Mouse (Mus musculus): ENCODE measurements around the gene Mettl4. TPM values are rescaled to one million over a fixed set of nuclear protein-coding genes. Genes with fewer than 3 reads are reported as not detected.

Gene Mettl4
- 10 to 100 TPM; 14.0 to 15.4 TPM for total RNA-seq (2021)
- polyA plus RNA-seq (2012; rRNA removed): 1.1 and 1.5 TPM in 2 replicates
- long read RNA-seq, partial matches to known transcripts: 2 of 7 reads
- long read RNA-seq, other reads (novel, unspliced or antisense): 5 of 7 reads

DNA sequence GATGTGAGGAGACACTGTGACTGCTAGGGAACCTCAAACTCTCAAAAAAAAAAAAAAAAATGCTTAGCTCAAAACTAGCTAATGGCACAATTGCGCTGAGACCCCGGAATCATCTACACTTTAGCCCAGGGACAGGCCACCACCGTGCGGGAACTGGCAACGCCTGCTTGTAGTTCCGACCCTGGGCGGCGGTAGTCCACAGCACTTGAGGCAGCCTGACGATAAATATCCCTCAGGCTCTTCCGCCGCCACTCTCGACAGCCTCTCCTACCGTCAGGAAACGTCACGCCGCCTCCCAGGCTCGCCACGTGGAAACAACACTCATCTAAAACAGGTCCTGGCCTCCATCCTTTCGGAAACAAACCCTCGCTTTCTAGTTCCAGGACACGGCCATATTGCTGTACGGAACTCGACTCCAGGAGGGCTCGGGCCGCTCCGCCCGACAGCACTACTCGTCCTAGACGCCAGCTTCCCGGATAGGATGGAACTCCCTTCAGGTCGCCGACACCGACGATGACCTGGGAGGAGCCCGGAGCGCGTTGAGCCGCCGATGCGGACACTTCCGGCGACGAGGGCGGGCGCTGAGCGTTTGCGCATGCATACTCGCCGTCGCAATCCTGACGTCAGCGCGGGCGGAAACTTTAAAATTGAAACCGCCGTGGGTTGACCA is at the start of gene Mettl4:
TSS of gene Mettl4 (minus strand) at position 554 of the 670 bp plus-strand sequence.
- DNase-seq: peak; percentile 96

DNA sequence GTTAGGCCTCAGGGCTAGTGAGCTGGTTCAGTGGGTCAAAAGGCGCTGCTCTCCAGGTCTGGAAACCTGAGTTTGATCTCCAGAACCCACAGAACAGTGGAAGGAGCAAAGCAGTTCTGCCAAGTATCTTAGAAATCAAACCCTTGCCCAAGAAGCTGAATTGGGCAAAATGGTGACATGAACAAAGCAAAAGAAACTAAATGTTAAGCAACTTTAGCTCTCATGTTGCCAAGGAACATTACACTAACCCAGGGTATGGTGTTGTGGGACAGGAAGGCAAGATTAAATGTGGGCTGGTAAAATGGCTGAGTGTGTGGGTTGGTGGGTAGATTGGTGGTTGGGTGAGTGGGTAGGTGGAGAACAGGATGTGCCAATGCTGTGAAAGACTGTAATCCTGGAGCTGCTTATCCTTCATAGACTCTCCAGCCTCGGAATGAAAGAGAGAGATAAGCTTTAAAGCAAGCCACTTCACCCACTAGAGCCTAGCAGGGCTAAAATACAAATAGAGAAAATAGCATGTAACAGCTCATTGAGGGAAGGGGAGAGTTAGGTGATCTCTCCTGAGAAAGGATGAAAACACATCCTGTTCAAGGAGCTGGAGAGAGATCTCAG is 29.2 kb upstream of the Mettl4 start:
- no peak for DNase-seq

DNA sequence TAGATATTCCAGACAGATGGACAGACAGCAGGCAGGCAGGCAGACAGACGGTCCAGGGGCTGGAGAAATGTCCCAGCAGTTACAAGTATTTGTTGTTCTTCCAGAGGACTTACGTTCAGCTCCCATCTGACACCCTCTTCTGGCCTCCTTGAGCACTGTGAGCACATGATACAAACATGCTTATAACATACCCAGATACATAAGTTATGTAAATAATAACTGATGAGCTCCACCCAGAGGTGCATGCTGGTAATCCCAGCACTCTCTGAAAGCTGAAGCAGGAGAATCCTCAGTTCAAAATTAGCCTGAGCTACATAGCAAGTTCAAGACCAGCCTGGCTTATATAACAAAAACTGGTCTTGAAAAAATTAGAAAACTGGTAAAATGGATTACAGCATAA is 18.7 kb upstream of the Mettl4 start:
- DNase-seq: no peak

DNA sequence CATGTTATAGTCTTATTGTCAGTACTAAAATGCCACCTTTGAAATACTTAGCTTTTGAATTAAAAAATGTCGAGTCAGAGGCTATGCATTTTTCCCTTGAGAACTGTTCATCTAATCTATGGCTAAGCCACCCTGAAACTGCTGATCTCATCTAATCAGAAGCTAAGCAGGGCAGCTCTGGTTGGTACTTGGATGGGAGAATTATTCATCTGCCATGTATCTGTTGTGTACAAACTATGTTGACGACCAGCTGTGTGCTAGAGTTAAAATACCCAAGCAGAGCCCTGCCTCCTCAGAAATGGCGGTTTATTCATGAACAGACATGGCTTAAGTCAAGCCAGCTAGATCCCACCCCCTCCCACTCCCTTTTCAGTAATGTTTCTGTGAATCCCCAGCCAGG is 14.9 kb upstream of the Mettl4 start:
- no peak for DNase-seq

DNA sequence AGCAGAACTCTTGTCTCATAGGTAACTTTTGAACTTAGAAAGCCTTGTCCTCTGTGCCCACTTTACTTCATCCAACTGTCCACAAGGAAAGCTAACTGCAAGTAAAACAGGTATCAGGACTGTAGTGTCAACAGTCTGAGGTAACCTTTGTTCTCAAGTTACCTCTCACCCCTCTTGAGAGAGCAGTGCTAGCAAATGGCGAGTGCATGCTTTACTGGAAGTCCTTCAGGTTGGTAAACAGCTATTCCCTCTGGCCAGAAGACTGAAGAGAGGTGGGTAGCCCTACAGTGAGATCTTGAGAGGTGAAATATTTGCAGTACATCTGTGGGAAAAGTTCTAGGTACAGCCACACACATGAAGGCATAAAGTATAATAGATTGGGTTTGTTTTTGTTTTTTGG is 14.2 kb upstream of the Mettl4 start:
- DNase-seq: no peak

DNA sequence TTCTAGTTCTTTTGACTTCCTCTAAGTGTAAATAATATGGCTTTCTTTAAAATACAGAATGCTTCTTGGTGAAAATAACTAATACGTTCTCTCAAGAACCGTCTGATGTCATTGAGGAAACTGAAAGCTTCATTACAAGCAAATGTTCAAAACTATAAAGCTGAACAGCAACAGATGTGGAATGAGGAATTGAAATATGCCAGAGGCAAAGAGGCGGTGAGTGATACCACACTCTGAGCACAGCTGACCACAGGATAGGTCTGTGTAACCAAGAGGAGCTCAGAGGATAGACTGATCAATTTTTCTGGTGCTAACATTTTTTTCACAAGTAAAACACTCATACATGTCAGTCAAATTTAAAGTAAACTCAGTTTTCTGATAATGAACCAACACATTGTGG is 12.6 kb upstream of the Mettl4 start:
- no peak for DNase-seq

DNA sequence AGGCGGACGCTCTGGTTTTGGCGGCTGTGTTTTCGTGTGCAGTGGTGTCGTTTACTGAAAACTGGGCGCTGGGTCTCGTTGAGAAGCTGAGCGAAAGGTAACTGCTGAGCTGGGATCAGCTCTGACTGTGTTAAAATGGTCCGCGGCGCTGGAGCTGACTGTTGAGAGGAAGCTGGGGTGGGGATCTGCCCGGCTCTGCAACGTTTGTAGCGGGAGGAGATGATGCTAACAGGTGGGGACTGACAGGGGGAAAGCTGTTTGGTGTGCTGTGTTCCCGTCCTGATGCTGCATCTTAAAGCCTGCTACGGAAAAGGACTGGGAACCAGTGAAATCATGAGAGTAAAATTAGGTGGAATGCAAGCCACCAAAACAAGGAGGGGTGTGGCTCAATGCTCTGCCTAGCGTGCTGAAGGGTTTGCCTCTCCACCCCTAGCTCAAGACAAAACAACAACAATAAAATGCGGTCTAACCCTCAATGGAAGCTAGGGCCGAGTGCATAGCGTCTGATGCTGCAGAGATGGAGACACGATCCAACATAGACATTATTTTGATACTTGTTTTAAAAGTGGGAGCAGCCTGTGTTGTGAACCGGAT is 414 bp upstream of the Mettl4 start:
- DNase-seq: no peak

DNA sequence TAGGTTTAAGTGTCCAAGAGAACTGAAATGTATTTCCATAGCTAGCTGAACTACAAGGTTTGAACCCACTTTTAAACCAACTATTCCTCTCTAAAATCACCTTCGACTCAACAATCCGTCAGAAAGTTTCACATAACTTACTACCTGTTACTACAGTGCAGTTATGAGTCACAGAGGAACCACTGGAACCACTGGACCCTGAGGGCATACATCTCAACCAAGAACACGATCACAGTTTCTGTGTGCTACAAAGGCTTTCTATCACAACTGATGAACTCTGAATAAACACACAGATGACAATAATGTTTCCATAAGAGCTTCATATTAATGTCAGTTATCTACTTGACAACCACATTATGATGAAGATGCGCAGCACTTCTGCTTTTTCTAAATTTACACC is 11.6 kb downstream of the Mettl4 start:
- DNase-seq: no peak

DNA sequence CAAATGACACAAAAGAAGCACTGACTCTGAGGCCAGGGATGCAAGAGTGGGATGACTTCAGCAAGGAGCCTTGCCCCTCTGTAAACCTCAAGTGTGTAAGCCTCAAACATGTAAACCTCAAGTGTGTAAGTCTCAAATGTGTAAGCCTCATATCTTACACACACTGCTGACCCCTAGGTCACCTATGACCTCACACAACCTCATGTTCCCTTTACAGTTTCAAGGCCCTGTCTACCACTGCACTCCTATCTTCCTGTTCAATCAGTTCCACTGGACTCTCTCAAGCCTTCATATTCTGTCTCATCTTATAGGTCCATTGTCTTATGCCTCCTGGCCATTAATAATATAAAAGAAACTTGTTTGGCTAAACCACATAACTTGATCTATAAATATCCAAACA is 13.9 kb downstream of the Mettl4 start:
- DNase-seq: no peak

DNA sequence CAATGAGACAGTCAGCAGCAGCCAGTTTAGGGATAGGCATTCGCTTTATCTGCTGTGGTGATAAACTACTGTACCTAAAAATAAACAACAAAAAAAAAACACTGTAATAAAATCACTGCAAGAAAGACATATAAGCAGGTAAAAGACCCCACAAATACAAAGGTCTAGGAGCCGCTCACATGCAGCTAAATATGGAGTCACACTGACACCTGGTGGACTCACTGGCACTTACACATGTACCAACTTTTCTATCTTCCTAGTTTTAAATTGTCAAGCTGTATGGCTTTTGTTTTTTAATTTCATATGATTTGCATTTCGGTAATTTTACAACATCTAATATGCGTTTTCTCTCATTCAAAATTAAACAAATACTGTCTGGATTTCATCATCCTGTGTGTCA is 14.4 kb downstream of the Mettl4 start:
- no peak for DNase-seq

DNA sequence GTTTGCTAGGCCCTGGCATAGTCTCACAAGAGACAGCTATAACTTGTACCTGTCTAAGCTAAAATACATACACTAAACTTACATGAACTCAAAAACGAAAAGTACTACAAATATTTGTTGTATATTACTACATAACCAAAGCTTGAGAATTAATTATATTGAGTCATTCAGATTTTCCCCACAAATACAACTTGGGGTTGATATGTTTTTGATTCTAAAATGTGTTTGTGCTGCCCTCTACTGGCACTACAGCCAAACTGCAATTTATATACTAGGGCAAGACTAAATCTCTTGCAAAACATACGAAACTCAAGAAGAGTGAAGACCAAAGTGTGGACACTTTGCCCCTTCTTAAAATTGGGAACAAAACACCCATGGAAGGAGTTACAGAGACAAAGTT is 19.4 kb downstream of the Mettl4 start:
- peak; percentile 13 for DNase-seq

DNA sequence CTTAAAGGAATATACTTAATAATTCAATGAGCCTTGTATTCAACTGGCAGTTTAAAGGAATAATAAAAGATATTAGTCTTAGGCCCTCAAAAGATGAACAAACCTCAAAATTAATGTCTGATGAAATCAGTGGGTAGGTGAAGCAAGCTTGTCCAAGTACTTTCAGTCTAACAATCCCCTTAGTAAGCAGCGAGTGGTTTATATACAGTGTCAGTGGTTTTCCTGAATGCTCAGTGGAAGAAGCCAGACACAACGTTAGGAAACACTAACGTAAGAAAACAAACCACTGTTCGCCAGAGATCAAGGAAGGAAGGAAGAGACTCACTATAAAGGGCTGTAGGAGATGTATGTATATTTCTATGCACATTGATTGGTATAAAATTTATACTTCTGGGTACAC is 23.1 kb downstream of the Mettl4 start:
- no peak for DNase-seq

DNA sequence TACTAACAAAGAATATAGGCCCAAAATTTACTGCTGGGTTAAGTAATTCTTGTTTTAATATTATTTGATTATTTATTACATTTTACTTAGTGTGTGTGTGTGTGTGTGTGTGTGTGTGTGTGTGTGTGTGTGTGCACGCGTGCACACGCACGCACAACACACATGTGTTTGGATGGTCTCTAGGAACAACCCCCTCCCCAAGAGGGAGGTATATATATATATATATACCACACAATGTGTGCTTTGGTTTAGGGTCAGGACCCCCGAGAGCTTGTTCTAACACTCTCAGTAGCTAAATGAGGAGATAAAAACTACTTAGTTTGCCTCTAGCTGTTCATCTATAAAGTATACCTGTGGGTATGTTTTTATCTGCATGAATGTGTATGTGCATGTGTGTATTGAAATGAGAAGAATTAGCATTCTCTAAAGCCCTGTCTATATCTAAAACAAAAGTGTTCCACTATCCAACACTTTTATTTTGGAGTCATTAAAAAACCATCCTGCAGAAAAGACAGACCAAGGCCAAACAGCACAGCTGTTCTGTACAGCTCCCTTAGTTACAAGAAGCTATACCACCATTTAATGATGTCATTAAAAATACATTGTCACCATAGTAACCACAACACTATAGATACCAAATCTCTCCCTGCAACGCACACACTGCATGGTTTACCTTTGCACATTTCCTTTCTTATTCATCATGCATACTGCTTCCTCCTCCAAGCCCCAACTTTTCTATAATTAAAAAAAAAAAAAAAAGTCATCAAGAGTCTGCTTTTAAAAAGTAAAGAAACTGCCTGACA is 76.1 kb downstream of the Mettl4 start:
- no peak for DNase-seq
